Mouse (Mus musculus): ENCODE measurements around the gene Ptma. TPM values are rescaled to one million over a fixed set of nuclear protein-coding genes. Genes with fewer than 3 reads are reported as not detected.

Gene Ptma
- total RNA-seq, 4 experiments from 2014 or later, result 448 to 514 (median 510) TPM

DNA sequence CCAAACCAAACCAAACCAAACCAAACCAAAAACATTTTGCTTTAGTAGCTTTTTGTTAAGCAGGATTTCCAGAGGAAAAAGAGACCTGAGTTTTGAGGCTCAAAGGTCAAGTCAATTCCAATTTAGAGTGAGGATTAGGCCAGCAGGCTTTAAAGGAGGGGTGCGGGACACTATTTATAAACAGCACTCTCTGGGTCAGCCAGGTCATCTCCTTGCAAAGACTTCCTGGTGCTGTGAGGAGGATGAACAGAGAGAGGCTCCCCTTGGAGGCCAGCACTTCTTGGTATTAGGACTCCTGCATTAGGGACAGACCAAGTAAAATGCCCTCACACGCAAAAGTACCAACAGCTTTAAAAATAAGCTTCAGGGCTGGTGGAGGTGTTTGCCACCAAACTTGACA lies 25.4 kb downstream of the Ptma start:
- no peak for DNase-seq

DNA sequence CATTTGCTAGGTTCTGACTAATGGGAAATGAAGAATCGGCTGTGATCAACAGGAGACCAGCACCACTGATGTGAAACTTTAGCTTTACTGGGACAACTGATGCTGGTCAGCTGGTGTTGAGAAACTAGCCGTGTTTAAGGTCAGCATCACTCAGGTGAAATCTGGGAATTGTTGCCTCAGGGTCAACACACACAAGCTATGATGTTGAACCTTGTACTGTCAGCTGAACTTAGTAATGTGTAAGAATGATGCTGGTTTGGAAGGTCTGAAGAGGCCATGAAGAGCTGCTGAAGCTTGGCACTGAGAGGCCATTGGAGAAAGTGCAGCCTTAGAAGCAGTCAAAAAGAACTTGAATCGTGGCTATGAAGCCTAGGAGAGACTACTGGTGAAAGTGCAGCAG lies 29.1 kb downstream of the Ptma start:
- DNase-seq, result no peak

DNA sequence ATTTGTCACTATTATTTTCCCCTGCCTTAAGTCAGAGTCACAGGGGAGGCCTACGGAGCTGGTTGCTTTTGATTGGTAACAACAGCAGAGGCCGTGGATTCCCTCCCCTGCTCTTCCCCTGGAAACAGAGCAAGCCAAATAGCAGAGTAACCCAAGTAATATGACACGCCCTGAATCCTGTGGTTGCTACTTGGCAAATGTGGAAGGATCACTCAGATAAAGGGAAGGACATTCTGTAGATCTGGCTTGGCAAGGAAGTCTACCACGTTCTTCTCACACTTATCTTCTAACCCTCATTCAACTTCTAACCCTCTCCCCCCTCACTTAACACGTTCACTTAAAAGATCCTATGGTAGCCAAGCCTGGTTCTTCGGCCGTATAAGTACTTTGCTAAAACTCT lies 31.3 kb downstream of the Ptma start:
- DNase-seq, result no peak

DNA sequence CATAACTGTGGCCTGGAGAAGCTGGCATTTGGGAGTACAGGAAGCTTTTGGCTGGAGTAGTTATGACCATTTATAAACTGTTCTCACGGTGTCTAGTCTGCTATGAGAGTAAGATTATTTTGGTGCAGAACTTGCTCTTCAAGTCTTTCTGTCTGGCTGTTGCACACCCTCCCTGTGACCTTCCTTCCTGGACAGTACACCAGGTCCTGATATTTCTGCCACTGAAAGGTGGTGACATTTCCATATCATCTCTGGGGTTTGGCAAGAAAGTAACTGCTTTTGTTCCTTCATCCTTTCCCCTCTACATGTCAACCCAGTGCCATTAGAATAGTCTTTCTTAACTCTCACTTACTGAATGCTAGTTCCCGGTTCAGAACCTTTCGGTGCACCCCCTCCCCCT lies 32.7 kb downstream of the Ptma start:
- DNase-seq, result no peak

DNA sequence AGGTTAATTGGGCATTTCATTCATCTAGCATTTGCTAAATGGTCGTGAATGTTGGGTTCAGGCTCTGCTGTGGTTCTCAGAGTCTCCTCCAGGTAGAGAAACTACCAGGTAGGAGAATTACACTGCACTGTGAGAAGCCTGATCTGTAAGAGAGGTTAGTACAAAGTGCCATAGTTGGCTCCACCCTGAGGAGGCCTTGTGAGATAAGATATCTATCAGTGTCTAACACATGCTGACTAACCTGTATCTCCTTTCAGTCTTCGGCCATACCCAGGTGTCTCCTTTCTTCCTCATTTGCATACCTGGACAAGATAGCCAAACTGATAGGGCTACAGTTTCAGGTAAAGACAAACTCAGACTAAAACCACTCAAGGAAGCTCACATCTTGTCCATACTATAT lies 36.1 kb downstream of the Ptma start:
- DNase-seq, result no peak

DNA sequence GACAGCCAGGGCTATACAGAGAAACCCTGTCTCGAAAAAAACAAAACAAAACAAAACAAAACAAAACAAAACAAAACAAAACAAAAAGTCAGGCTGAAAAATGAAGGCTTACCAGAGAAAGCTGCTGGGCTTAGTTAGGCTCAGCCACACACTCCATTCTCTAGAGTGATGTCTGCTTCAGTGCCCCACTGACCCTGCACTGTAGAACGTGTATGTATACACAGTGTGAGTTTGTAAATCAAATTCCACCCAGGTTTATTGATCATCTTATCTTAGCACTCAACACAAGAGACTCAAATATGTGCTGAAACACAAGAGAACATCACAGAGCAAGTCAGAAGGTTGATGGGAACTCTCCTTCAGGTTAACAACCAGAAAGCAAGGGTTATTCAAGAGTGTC lies 41.9 kb downstream of the Ptma start:
- DNase-seq, result no peak

DNA sequence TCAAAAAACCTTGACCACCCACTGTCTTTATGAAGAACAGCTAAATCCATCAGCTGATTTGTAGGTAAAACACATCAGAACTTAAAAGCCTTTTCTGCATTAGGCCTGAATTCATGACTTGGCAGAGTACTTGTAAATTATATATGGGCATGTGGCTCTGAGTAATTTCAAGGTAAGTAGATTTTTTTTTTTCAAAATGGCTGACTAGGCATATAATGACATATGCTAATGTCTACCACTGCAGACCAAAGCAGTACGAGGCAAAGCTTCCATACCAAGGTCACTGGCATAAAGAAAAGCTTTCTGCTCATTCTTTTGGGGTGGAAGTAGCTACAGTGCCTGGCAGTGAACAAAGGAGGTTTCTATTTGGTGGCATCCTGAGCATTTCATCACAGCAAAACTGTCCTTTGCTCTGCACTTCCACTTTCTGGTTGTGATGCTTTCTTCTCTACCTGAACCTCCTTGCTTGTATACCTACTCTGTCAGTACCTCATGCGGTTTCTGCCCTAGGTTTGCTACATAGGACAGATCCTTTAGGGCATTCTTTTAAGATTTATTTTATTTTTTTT lies 42.9 kb downstream of the Ptma start:
- no peak for DNase-seq

DNA sequence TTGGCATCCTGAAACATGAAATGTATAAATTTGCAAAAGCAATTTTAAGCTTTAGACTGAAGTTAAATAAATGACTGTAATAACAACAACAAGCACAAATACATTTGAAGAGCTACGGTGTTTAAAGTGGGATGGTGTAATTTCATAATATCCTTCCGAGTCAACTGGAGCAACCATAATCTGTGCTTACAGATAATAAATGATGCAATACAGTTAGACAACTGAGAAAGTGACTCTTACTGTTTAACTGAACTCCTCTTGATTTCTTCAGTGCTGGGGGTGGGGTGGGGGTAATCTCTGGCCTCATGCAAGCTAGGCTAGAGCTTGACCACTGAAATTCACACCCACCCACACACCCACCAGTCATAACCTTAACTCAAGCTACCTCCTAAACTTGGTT lies 44.9 kb downstream of the Ptma start:
- no peak for DNase-seq

DNA sequence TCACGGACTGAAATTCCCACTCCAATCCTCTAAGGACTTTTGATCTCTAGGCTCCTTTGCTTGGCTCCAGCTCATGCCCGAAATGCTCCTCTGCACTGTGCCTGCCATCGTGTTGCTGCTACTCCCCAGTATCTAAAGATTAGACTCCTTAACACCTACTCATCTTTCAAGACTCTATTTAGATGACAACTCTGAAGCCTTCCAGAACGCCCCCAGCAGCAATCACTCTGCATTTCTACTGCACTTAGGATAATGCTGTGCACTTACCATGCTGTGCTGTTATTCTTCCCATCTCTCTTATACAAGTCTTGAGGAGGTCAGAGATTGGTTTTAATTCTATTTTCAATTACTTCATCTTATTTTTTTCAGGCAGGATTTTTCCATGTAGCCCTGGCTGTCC lies 45.4 kb downstream of the Ptma start:
- no peak for DNase-seq

Other genes with a start within 250 kb of the Ptma start
- gene B3gnt7, start 223.9 kb upstream of the Ptma start, total RNA-seq (2022), result under 1 TPM; 0.20 to 0.68 (median 0.46) TPM
- gene Ncl, start 167.3 kb upstream of the Ptma start, total RNA-seq (2022), result 100 to 1,000 TPM; 181 to 250 (median 204) TPM
- not detected for gene Nmur1, start 100.5 kb upstream of the Ptma start, total RNA-seq (2022)
- not detected for gene Tex44, start 100.4 kb upstream of the Ptma start, total RNA-seq (2022)
- gene Pde6d, start 55.9 kb downstream of the Ptma start, total RNA-seq (2022), result 10 to 100 TPM; 36.8 to 47.2 (median 42.3) TPM
- gene Cops7b, start 56.2 kb downstream of the Ptma start, total RNA-seq (2022), result 10 to 100 TPM; 13.1 to 16.3 (median 14.6) TPM
- gene Nppc, start 143.8 kb downstream of the Ptma start, total RNA-seq (2022), result not detected
- 10 to 100 TPM; 15.3 to 25.2 (median 19.6) TPM for gene Dis3l2, start 177.1 kb downstream of the Ptma start, total RNA-seq (2022)

Measured in adrenal gland, adult 8-10 months (tissue).